Mouse (Mus musculus) C2C12 (cell line): Measurements from ENCODE around the gene Serinc3. TPM values are rescaled to one million over a fixed set of nuclear protein-coding genes. Genes with fewer than 3 reads are reported as not detected.

Source experiments
- H3K27me3 ChIP-seq: one replicate; pipeline ENCODE4 v1.6.1; 2011; ENCODE audit not compliant: control insufficient read depth, insufficient read depth, insufficient read length
- H3K36me3 ChIP-seq: one replicate; pipeline ENCODE4 v1.6.1; 2011; ENCODE audit not compliant: control insufficient read depth, insufficient read depth
- H3K4me3 ChIP-seq: one replicate; pipeline ENCODE4 v1.5.1; 2011; ENCODE audit warnings: mild to moderate bottlenecking, control low read depth; ENCODE audit not compliant: poor library complexity, insufficient read depth, severe bottlenecking
- H3K79me2 ChIP-seq: one replicate; pipeline ENCODE4 v1.6.1; 2011; ENCODE audit not compliant: control insufficient read depth, insufficient read depth
- H3K79me3 ChIP-seq: one replicate; pipeline ENCODE4 v1.6.1; 2011; ENCODE audit warnings: low read depth, control low read depth
- H3ac ChIP-seq: one replicate; pipeline ENCODE3; 2011; ENCODE audit warnings: low read depth; ENCODE audit not compliant: control insufficient read depth, insufficient read length
- CEBPB ChIP-seq: IDR thresholded peaks from one replicate; pipeline ENCODE4 v1.6.1; 2011; ENCODE audit warnings: low read depth, mild to moderate bottlenecking, control low read depth, moderate library complexity
- CTCF ChIP-seq: IDR thresholded peaks from one replicate; pipeline ENCODE4 v1.5.1; 2011; ENCODE audit not compliant: control insufficient read depth, insufficient read depth, insufficient read length
- FOSL1 ChIP-seq: IDR thresholded peaks from one replicate; pipeline ENCODE4 v1.8.0; 2011; ENCODE audit warnings: mild to moderate bottlenecking, low read length; ENCODE audit not compliant: poor library complexity, insufficient read depth, severe bottlenecking
- MAX ChIP-seq: IDR thresholded peaks from one replicate; pipeline ENCODE4 v1.6.1; 2011; ENCODE audit warnings: mild to moderate bottlenecking, control low read depth
- MYOD1 ChIP-seq: IDR thresholded peaks from one replicate; pipeline ENCODE4 v1.6.1; 2011; ENCODE audit warnings: low read depth; ENCODE audit not compliant: control insufficient read depth, insufficient read length
- MYOG ChIP-seq: IDR thresholded peaks from one replicate; pipeline ENCODE4 v1.6.1; 2011; ENCODE audit not compliant: control insufficient read depth, insufficient read length; ENCODE audit errors: extremely low read depth
- USF1 ChIP-seq: IDR thresholded peaks from one replicate; pipeline ENCODE4 v1.6.1; 2011; ENCODE audit warnings: low read depth, mild to moderate bottlenecking, control low read depth, moderate library complexity
- polyA plus RNA-seq: library from polyadenylated mRNA; unstranded; fragments of >200 nt; fragmentation: generic; extraction: Trizol; gene quantifications from one replicate; pipeline ENCODE4 v1.2.1, GENCODE M21; 2012; ENCODE audit warnings: missing spikeins

Serinc3 gene
- polyA plus RNA-seq, 1 experiment, result 29.4 TPM

- Histone ChIP-seq H3K4me3 (no peak overlapping the region), H3K36me3 (no peaks in the 10 kb centered on the region), H3K79me2 (no peaks in the 10 kb centered on the region), H3K27me3 (no peaks in the 10 kb centered on the region), H3K79me3 (no peaks in the 10 kb centered on the region), H3ac (no peak overlapping the region)
- TF ChIP-seq MYOG, result no peak
- no peak for TF ChIP-seq FOSL1
- no peak for TF ChIP-seq MYOD1
These were observed 54.7 kb downstream of the Serinc3 start for GRCm38 (mm10) chr2:163590211-163590610.

GRCm38 (mm10) chr2:163587506-163587905 lies 57.4 kb downstream of the Serinc3 start:
- TF ChIP-seq MYOD1 (no peak), MYOG (no peak), CTCF (no peak), USF1 (no peak), MAX (no peak), CEBPB (no peak), FOSL1 (no peak)
- H3ac ChIP-seq, result no peak overlapping the region

GRCm38 (mm10) chr2:163586384-163587261 lies 58.3 kb downstream of the Serinc3 start:
- Histone ChIP-seq H3K36me3 (no peaks in the 10 kb centered on the region), H3K27me3 (no peaks in the 10 kb centered on the region), H3K4me3 (no peak overlapping the region), H3ac (no peak overlapping the region), H3K79me3 (no peaks in the 10 kb centered on the region), H3K79me2 (no peaks in the 10 kb centered on the region)
- TF ChIP-seq MYOD1 (no peak), CTCF (peak; percentile 35)

More at GRCm38 (mm10) chr2:163587506-163587905, 57.4 kb downstream of the Serinc3 start:
- H3K4me3 ChIP-seq, result no peak overlapping the region
- H3K27me3 ChIP-seq, result no peaks in the 10 kb centered on the region
- H3K79me2 ChIP-seq, result no peaks in the 10 kb centered on the region
- H3K79me3 ChIP-seq, result no peaks in the 10 kb centered on the region
- no peaks in the 10 kb centered on the region for H3K36me3 ChIP-seq

- Histone ChIP-seq H3K79me2 (no peaks in the 10 kb centered on the region), H3K79me3 (no peaks in the 10 kb centered on the region), H3K4me3 (no peak overlapping the region), H3K27me3 (no peaks in the 10 kb centered on the region), H3ac (no peak overlapping the region), H3K36me3 (no peaks in the 10 kb centered on the region)
- TF ChIP-seq MYOG, result no peak
These were observed 60.9 kb downstream of the Serinc3 start for GRCm38 (mm10) chr2:163584088-163584426.

- Histone ChIP-seq H3K79me2 (no peaks in the 10 kb centered on the region), H3K4me3 (no peak overlapping the region), H3K27me3 (no peaks in the 10 kb centered on the region), H3K36me3 (no peaks in the 10 kb centered on the region), H3K79me3 (no peaks in the 10 kb centered on the region), H3ac (no peak overlapping the region)
- no peak for TF ChIP-seq MYOG
- no peak for TF ChIP-seq CEBPB
- TF ChIP-seq USF1, result no peak
- no peak for TF ChIP-seq FOSL1
- no peak for TF ChIP-seq MYOD1
- TF ChIP-seq CTCF, result no peak
- no peak for TF ChIP-seq MAX
These were observed 61.5 kb downstream of the Serinc3 start for GRCm38 (mm10) chr2:163583226-163584087.
